Mouse (Mus musculus): ENCODE results near the gene Mpp4. TPM values are rescaled to one million over a fixed set of nuclear protein-coding genes. Genes with fewer than 3 reads are reported as not detected.

Mpp4 gene
- polyA plus RNA-seq, 1 experiment from 2014 or later: 0.61 TPM

GRCm38 (mm10) chr1:59142809-59143208, 20.4 kb downstream of the Mpp4 start:
- no peaks in the 10 kb centered on the region for H3K4me1 ChIP-seq (replicated peaks; ENCODE audit: control insufficient read depth, insufficient read depth, low read length)
- no peak overlapping the region for H3K4me3 ChIP-seq (ENCODE audit: low read depth, low read length)
- DNase-seq (ENCODE audit: low spot score): peak; percentile 75
- H3K9ac ChIP-seq (ENCODE audit: low read length): no peak overlapping the region
- H3K9me3 ChIP-seq (ENCODE audit: control insufficient read depth, low read length): no peaks in the 10 kb centered on the region
- H3K27me3 ChIP-seq (ENCODE audit: control insufficient read depth, insufficient read depth, low read length): no peaks in the 10 kb centered on the region
- ATAC-seq (replicated peaks; ENCODE audit: low FRiP score): no peak
- H3K4me2 ChIP-seq (ENCODE audit: low read depth, low read length, severe bottlenecking): no peak overlapping the region
- H3K36me3 ChIP-seq (ENCODE audit: control insufficient read depth, insufficient read depth, low read length): no peaks in the 10 kb centered on the region
- no peak overlapping the region for H3K27ac ChIP-seq (ENCODE audit: low read depth, low read length)

- ATAC-seq (replicated peaks; ENCODE audit: low FRiP score): no peak
- H3K27ac ChIP-seq (ENCODE audit: low read depth, low read length): no peak overlapping the region
- no peak overlapping the region for H3K9ac ChIP-seq (ENCODE audit: low read length)
- no peaks in the 10 kb centered on the region for H3K9me3 ChIP-seq (ENCODE audit: control insufficient read depth, low read length)
- 80% methylated on average over 5 of the region's 5 CpGs for WGBS
- H3K36me3 ChIP-seq (ENCODE audit: control insufficient read depth, insufficient read depth, low read length): no peaks in the 10 kb centered on the region
- no peak for DNase-seq (ENCODE audit: low spot score)
- H3K27me3 ChIP-seq (ENCODE audit: control insufficient read depth, insufficient read depth, low read length): no peaks in the 10 kb centered on the region
- H3K4me1 ChIP-seq (replicated peaks; ENCODE audit: control insufficient read depth, insufficient read depth, low read length): no peaks in the 10 kb centered on the region
- no peak overlapping the region for H3K4me3 ChIP-seq (ENCODE audit: low read depth, low read length)
- no peak overlapping the region for H3K4me2 ChIP-seq (ENCODE audit: low read depth, low read length, severe bottlenecking)
Observed at GRCm38 (mm10) chr1:59134419-59134818, 28.8 kb downstream of the Mpp4 start.

GRCm38 (mm10) chr1:59128879-59129278, 34.3 kb downstream of the Mpp4 start:
- ATAC-seq (replicated peaks; ENCODE audit: low FRiP score) (no peak), DNase-seq (ENCODE audit: low spot score) (no peak)
- 79% methylated on average over 7 of the region's 7 CpGs for WGBS
- H3K4me1 ChIP-seq (replicated peaks; ENCODE audit: control insufficient read depth, insufficient read depth, low read length): no peaks in the 10 kb centered on the region
- no peak overlapping the region for H3K4me2 ChIP-seq (ENCODE audit: low read depth, low read length, severe bottlenecking)
- no peaks in the 10 kb centered on the region for H3K9me3 ChIP-seq (ENCODE audit: control insufficient read depth, low read length)
- no peaks in the 10 kb centered on the region for H3K36me3 ChIP-seq (ENCODE audit: control insufficient read depth, insufficient read depth, low read length)
- no peak overlapping the region for H3K9ac ChIP-seq (ENCODE audit: low read length)
- no peak overlapping the region for H3K27ac ChIP-seq (ENCODE audit: low read depth, low read length)
- no peak overlapping the region for H3K4me3 ChIP-seq (ENCODE audit: low read depth, low read length)
- no peaks in the 10 kb centered on the region for H3K27me3 ChIP-seq (ENCODE audit: control insufficient read depth, insufficient read depth, low read length)

- 79% methylated on average over 5 of the region's 5 CpGs for WGBS
- ATAC-seq (replicated peaks; ENCODE audit: low FRiP score) (no peak), DNase-seq (ENCODE audit: low spot score) (no peak)
- Histone ChIP-seq H3K27ac (ENCODE audit: low read depth, low read length) (no peak overlapping the region), H3K4me2 (ENCODE audit: low read depth, low read length, severe bottlenecking) (no peak overlapping the region), H3K4me1 (replicated peaks; ENCODE audit: control insufficient read depth, insufficient read depth, low read length) (no peaks in the 10 kb centered on the region), H3K27me3 (ENCODE audit: control insufficient read depth, insufficient read depth, low read length) (no peaks in the 10 kb centered on the region), H3K36me3 (ENCODE audit: control insufficient read depth, insufficient read depth, low read length) (no peaks in the 10 kb centered on the region), H3K9me3 (ENCODE audit: control insufficient read depth, low read length) (no peaks in the 10 kb centered on the region), H3K9ac (ENCODE audit: low read length) (no peak overlapping the region), H3K4me3 (ENCODE audit: low read depth, low read length) (no peak overlapping the region)
Observed at GRCm38 (mm10) chr1:59125558-59125957, 37.6 kb downstream of the Mpp4 start.

GRCm38 (mm10) chr1:59119720-59120457, 43.3 kb downstream of the Mpp4 start, which contains the start of gene Tmem237:
Tmem237 (minus strand) TSS chr1:59120408.
- no peaks in the 10 kb centered on the region for H3K4me1 ChIP-seq (replicated peaks; ENCODE audit: control insufficient read depth, insufficient read depth, low read length)
- peak within 1 kb of the TSS; percentile 81 for H3K27ac ChIP-seq (ENCODE audit: low read depth, low read length)
- H3K4me2 ChIP-seq (ENCODE audit: low read depth, low read length, severe bottlenecking): peak within 1 kb of the TSS; percentile 94
- no peaks in the 10 kb centered on the region for H3K36me3 ChIP-seq (ENCODE audit: control insufficient read depth, insufficient read depth, low read length)
- no peaks in the 10 kb centered on the region for H3K27me3 ChIP-seq (ENCODE audit: control insufficient read depth, insufficient read depth, low read length)
- peak within 1 kb of the TSS; percentile 68 for H3K4me3 ChIP-seq (ENCODE audit: low read depth, low read length)
- DNase-seq (ENCODE audit: low spot score): peak; percentile 96
- under 1% methylated on average over 72 of the region's 74 CpGs for WGBS
- ATAC-seq (replicated peaks; ENCODE audit: low FRiP score): peak; percentile 98
- H3K9me3 ChIP-seq (ENCODE audit: control insufficient read depth, low read length): no peaks in the 10 kb centered on the region
- peak within 1 kb of the TSS; percentile 97 for H3K9ac ChIP-seq (ENCODE audit: low read length)

GRCm38 (mm10) chr1:59110524-59110923, 52.7 kb downstream of the Mpp4 start:
- Histone ChIP-seq H3K9me3 (ENCODE audit: control insufficient read depth, low read length) (no peaks in the 10 kb centered on the region), H3K36me3 (ENCODE audit: control insufficient read depth, insufficient read depth, low read length) (peaks cover 3% of the 10 kb centered on the region; the same call in 1 of the 2 replicates), H3K4me3 (ENCODE audit: low read depth, low read length) (no peak overlapping the region), H3K9ac (ENCODE audit: low read length) (no peak overlapping the region), H3K27me3 (ENCODE audit: control insufficient read depth, insufficient read depth, low read length) (no peaks in the 10 kb centered on the region), H3K4me1 (replicated peaks; ENCODE audit: control insufficient read depth, insufficient read depth, low read length) (no peaks in the 10 kb centered on the region), H3K4me2 (ENCODE audit: low read depth, low read length, severe bottlenecking) (no peak overlapping the region), H3K27ac (ENCODE audit: low read depth, low read length) (no peak overlapping the region)
- no peak for DNase-seq (ENCODE audit: low spot score)
- no peak for ATAC-seq (replicated peaks; ENCODE audit: low FRiP score)
- 94% methylated on average over 8 of the region's 8 CpGs for WGBS

- no peak for DNase-seq (ENCODE audit: low spot score)
- H3K4me1 ChIP-seq (replicated peaks; ENCODE audit: control insufficient read depth, insufficient read depth, low read length): no peaks in the 10 kb centered on the region
- no peak overlapping the region for H3K9ac ChIP-seq (ENCODE audit: low read length)
- no peak overlapping the region for H3K4me3 ChIP-seq (ENCODE audit: low read depth, low read length)
- no peak overlapping the region for H3K4me2 ChIP-seq (ENCODE audit: low read depth, low read length, severe bottlenecking)
- no peaks in the 10 kb centered on the region for H3K9me3 ChIP-seq (ENCODE audit: control insufficient read depth, low read length)
- H3K27ac ChIP-seq (ENCODE audit: low read depth, low read length): no peak overlapping the region
- WGBS: 92% methylated on average over 6 of the region's 6 CpGs
- peaks cover 3% of the 10 kb centered on the region for H3K36me3 ChIP-seq (ENCODE audit: control insufficient read depth, insufficient read depth, low read length)
- no peaks in the 10 kb centered on the region for H3K27me3 ChIP-seq (ENCODE audit: control insufficient read depth, insufficient read depth, low read length)
- no peak for ATAC-seq (replicated peaks; ENCODE audit: low FRiP score)
Observed at GRCm38 (mm10) chr1:59102071-59102470, 61.1 kb downstream of the Mpp4 start.

GRCm38 (mm10) chr1:59101020-59101419, 62.2 kb downstream of the Mpp4 start:
- ATAC-seq (replicated peaks; ENCODE audit: low FRiP score): no peak
- Histone ChIP-seq H3K36me3 (ENCODE audit: control insufficient read depth, insufficient read depth, low read length) (no peaks in the 10 kb centered on the region; the same call in none of the 2 replicates), H3K27me3 (ENCODE audit: control insufficient read depth, insufficient read depth, low read length) (no peaks in the 10 kb centered on the region), H3K9me3 (ENCODE audit: control insufficient read depth, low read length) (no peaks in the 10 kb centered on the region), H3K9ac (ENCODE audit: low read length) (no peak overlapping the region), H3K4me3 (ENCODE audit: low read depth, low read length) (no peak overlapping the region), H3K4me1 (replicated peaks; ENCODE audit: control insufficient read depth, insufficient read depth, low read length) (no peaks in the 10 kb centered on the region), H3K4me2 (ENCODE audit: low read depth, low read length, severe bottlenecking) (no peak overlapping the region), H3K27ac (ENCODE audit: low read depth, low read length) (no peak overlapping the region)
- no peak for DNase-seq (ENCODE audit: low spot score)
- WGBS: 87% methylated on average over 5 of the region's 5 CpGs

- Histone ChIP-seq H3K36me3 (ENCODE audit: control insufficient read depth, insufficient read depth, low read length) (no peaks in the 10 kb centered on the region; the same call in 1 of the 2 replicates), H3K4me1 (replicated peaks; ENCODE audit: control insufficient read depth, insufficient read depth, low read length) (no peaks in the 10 kb centered on the region), H3K9ac (ENCODE audit: low read length) (no peak within 1 kb of the TSS), H3K27me3 (ENCODE audit: control insufficient read depth, insufficient read depth, low read length) (no peaks in the 10 kb centered on the region), H3K9me3 (ENCODE audit: control insufficient read depth, low read length) (no peaks in the 10 kb centered on the region), H3K27ac (ENCODE audit: low read depth, low read length) (no peak within 1 kb of the TSS), H3K4me3 (ENCODE audit: low read depth, low read length) (no peak within 1 kb of the TSS), H3K4me2 (ENCODE audit: low read depth, low read length, severe bottlenecking) (no peak within 1 kb of the TSS)
- ATAC-seq (replicated peaks; ENCODE audit: low FRiP score) (no peak), DNase-seq (ENCODE audit: low spot score) (no peak)
- whole genome bisulfite sequencing: 96% methylated on average over 19 of the region's 19 CpGs
Observed at GRCm38 (mm10) chr1:59094705-59095104, 68.5 kb downstream of the Mpp4 start, which contains the start of gene C2cd6. C2cd6 (minus strand) TSS chr1:59094900.
